Mouse (Mus musculus): Measurements from ENCODE around the gene Krtap14. TPM values are rescaled to one million over a fixed set of nuclear protein-coding genes. Genes with fewer than 3 reads are reported as not detected.

Krtap14 gene
- total RNA-seq (2021), result not detected
- long read RNA-seq, experiment 1, result 0 reads
- long read RNA-seq, experiment 2, result 0 reads

DNA sequence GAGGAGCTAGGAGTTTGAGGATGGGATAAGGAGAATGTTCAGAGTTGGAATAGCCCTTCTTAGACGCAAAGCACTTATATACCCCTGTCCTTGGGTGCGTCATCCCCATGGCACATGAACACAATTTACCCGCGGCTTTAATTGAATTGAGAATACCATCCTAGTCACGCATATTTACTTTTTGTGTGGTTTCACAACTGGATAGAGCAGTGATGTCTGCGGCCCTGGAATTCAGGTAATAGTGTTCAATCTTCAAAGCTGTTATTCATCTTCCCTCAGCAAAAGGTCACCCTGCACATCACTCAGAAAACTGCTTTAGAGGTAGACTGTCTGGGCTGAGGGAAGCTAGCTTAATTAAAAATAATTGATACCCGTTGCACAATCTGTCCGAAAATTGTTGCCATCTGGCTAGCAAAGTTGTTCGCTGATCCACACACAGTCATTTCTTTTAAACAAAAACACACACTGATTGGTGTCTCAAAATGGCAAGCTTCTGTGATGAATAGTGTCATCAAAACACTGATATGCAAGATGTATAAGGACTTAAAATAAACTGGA is at the start of gene Krtap14:
Krtap14 (minus strand) TSS at position 51 of the 558 bp plus-strand sequence.
- no peak for DNase-seq

DNA sequence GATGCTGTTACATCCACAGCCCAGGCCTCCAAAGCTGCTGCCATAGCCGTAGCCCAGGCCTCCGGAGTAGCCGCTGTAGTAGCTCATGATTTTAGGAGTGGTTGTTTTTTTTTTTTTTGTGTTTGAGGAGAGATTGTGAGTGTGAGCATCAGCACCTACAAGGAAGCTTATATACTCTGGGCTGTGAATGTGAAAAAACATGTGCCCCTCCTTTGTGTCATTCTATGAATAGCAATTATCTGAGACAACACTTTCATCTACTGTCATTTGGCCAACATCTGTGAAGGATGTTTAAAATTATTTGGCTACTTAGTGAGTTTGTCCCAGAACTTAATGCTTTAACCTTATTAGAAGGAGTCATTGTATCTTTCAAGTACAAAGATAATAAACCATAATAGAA is 48.2 kb upstream of the Krtap14 start, which contains the start of gene Krtap19-2:
Krtap19-2 (minus strand) TSS at position 101 of the 400 bp plus-strand sequence.
- no peak for DNase-seq

DNA sequence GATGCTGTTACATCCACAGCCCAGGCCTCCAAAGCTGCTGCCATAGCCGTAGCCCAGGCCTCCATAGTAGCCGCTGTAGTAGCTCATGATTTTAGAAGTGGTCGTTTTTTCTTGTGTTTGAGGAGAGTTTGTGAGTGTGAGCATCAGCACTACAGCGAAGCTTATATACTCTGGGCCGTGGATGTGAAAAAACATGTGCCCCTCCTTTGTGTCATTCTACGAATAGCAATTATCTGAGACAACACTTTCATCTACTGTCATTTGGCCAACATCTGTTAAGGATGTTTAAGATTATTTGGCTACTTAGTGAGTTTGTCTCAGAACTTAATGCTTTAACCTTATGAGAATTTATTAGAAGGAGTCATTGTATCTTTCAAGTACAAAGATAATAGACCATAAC is 43.4 kb upstream of the Krtap14 start, which contains the start of gene Krtap19-1:
Krtap19-1 (minus strand) TSS at position 101 of the 400 bp plus-strand sequence.
- no peak for DNase-seq

DNA sequence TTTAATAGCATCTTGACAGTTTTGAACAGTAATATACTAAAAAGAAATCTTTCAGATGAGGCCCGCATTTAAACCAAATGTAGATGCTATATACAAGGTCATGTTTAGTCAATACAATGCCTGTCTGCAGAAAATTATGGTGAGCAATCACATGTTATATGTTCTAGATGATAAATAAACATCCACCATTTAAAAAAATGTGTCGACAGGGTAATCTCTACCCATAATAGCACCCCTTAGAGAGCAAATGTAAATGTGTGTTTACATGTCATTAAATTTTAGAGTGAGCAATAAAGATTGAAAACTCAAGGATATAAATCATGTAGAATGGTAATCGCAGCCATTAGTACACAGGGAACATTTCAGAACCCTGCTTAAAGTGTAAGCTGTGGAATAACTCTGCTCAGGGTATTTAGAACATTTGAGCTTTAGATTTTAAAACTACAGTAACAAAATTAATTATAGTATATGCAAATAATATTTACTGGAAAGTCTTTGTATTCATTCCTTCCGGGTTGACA is 39.0 kb upstream of the Krtap14 start:
- DNase-seq, result no peak

DNA sequence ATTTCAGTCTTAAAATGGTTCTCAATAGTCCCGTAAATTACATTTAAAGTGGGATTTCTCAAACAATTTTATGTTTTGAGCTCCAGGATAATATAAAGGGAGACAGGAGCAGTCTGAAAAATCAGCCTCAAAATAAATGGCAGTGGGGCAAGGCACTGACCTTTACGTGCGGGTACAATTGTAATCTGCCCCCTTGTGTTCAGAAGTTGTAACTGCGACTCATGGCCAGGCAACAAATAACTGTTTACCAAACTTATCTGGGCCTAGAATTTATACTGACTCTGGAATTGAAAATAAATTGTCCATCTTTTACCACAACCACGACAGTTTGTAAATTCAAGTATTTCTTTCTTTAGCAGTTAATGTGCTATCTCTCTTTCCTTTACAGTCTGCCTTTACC is 25.5 kb upstream of the Krtap14 start:
- DNase-seq, result peak in 1 of 2 experiments; percentile 4

DNA sequence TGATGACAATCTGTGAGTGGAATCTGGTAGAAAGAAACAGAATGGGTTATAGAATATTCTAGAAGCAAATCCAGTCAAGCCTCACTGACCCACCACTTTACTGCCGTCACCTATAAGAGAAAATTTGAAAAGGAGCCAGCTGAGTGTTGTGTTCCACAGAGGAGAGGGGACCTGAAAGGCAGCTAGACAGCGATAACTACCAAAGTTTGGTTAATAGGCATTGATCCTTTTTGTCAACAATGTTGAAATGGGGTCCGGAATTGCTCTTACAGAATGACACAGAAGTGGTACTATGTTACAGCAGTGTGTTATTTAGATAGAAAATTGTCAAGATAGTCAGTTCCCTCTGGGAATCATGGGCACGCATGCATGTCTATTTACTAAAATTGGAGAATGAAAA is 22.6 kb upstream of the Krtap14 start:
- no peak for DNase-seq

DNA sequence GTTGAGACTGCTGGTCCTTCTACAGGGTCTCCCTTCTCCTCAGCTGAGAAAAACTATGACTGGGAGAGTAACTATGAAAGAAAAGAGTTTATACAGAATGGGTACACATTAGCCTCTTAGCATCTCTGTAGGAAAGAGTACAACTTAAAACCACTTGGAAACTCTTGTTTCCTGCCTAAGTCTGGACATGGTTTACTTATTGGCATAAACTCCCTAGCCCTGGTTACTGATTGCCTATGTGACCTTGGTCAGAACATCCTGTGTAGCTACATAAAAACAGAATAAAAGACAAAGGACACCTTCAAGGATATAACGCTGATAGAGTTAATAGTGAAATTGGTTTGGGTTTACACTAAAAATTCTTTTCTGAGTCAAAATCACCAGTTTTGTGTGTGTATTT is 21.4 kb upstream of the Krtap14 start:
- DNase-seq, result no peak

DNA sequence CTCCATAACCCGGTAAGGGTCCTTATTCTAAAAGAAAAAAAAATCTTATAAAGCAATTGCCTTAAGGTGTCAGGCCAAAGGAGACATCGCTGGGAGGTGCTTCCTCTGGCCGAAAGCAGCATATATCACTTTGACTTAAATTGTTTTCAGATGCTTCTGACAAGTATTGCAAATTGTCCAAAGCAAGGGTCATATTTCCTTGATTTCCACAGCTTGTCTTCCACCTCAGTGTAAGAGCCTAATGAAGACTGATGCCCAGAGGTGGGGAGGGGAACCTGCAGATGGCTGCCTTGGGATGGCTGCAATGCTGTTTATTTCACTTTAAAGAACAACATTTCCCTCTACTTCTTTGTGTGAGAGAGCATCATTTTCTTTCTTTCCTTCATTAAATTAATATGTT is 1.0 kb upstream of the Krtap14 start:
- DNase-seq, result no peak

DNA sequence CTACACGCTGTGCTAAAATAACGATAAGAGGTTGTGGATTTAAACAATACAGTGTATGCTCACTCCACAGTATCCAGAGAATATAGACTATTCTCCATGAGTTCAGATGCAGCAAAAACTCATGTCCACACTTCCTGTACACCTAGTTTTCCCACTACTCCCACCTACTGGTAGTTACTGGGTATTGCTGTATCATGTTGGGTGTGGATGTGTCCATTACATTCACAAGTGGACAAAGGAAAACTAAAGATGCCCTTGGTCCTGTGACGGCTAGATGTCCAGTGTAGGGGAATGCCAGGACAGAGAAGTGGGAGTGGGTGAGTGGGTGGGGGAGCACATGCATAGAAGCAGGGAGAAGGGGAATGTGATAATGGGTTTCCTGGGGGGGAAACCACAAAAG is 2.2 kb downstream of the Krtap14 start:
- peak in 1 of 2 experiments; percentile 1 for DNase-seq

DNA sequence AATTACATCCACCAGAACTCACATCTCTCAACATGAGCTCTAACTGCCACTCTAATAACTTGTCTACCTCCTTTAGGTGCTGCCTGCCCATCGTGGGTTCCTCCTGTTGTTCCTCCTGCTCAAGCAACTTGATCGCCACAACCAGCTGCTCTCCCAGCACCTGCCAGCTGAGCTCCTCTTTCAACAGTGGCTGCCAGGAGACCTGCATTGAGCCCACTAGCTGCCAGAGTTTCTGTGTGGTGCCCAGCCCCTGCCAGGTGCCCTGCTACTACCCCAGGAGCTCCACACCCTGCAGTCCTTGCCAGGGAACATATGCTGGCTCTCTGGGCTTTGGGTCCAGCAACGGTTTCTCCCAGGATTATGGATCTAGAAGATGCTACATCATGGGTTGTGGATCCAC is 5.9 kb downstream of the Krtap14 start, which contains the start of gene Krtap15:
Krtap15 (plus strand) TSS at position 150 of the 400 bp plus-strand sequence.
- DNase-seq, result no peak

DNA sequence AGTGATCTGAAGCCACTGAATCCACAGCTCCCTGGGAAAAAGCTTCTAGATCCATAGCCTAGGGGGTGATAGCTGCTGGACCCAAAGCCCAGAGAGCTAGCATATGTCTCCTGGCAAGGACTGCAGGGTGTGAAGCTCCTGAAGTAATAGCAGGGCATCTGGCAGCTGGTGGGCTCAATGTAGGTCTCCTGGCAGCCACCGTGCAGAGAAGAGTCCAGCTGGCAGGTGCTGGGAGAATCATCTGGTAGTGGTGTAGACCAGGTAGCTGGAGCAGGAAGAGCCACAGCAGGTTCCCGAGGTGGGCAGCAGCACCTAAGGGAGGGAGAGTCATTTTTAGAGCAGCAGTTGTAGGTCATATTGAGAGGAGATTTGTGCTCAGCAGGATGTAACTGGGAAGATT is 14.1 kb downstream of the Krtap14 start, which contains the start of gene Gm20741:
Gm20741 (minus strand) TSS at position 394 of the 400 bp plus-strand sequence.
- DNase-seq, result no peak

DNA sequence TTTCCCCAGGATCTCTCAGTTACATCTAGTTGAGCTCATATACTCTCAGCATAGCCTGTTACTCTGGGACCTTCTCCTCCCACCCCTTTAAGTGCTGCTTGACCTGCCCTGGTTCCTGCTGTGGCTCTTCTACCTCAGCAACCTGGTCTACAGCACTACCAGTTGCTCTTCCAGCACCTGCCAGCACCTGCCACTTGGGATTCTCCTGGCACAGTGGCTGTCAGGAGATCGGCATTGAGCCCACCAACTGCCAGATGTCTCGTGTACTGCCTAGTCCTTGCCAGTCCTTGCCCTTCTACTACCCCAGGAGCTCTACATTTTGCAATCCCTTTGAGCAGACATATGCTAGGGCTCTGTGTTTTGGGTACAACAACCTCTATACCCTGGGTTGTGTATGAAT is 39.2 kb downstream of the Krtap14 start:
- DNase-seq, result no peak

DNA sequence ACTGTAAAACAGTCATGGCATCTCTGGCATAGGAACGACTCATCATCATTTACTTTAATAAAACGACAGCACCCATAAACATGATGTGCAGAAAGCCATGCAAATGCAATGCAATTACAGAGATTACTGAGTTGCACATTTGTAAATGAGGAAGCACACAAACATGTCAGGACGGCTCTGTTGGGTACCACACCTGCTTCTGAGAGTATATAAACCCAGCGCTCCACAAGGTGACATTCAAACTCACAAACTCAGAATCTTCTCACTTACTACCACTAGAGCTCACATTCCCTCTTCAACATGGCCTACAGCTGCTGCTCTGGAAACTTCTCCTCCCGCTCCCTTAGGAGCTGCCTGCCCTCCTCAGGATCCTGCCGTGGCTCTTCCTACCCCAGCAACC is 48.3 kb downstream of the Krtap14 start, which contains the start of gene Gm5965:
Gm5965 (plus strand) TSS at position 301 of the 400 bp plus-strand sequence.
- DNase-seq, result no peak

DNA sequence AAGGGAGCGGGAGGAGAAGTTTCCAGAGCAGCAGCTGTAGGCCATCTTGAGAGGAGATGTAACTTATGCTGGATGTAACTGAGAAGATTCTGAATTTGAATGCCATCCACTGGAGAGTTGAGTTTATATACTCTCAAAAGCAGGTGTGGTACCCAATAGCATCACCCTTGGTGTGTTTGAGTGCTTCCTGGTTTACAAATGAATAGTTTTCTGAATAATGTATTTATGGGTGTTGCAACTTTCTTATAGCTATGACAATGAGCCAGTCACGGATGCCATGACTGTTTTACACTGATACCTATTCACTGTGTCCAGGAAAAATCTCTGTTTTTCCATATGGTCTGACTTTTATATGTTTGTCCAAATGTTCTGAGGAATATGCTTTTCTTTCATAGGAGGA is 51.8 kb downstream of the Krtap14 start, which contains the start of gene 2310057N15Rik:
2310057N15Rik (minus strand) TSS at position 101 of the 400 bp plus-strand sequence.
- no peak for DNase-seq

Other genes with a start within 250 kb of the Krtap14 start
- not detected for gene Krtap24-1, start 213.9 kb downstream of the Krtap14 start, total RNA-seq (2021)
- not detected for gene 2310079G19Rik, start 198.5 kb downstream of the Krtap14 start, total RNA-seq (2021)
- not detected for gene Krtap26-1, start 178.3 kb downstream of the Krtap14 start, total RNA-seq (2021)
- gene Krtap27-1, start 154.5 kb downstream of the Krtap14 start, total RNA-seq (2021), result not detected
- not detected for gene 2310061N02Rik, start 118.2 kb downstream of the Krtap14 start, total RNA-seq (2021)
- gene Krtap13-1, start 97.3 kb downstream of the Krtap14 start, total RNA-seq (2021), result not detected
- gene Krtap13, start 74.5 kb downstream of the Krtap14 start, total RNA-seq (2021), result not detected
- gene 2310034C09Rik, start 67.3 kb downstream of the Krtap14 start, total RNA-seq (2021), result not detected
- not detected for gene 2310057N15Rik, start 51.9 kb downstream of the Krtap14 start, total RNA-seq (2021)
- not detected for gene Gm5965, start 48.2 kb downstream of the Krtap14 start, total RNA-seq (2021)
- gene Gm20741, start 13.9 kb downstream of the Krtap14 start, total RNA-seq (2021), result not detected
- gene Krtap15, start 5.9 kb downstream of the Krtap14 start, total RNA-seq (2021), result not detected
- not detected for gene Krtap19-1, start 43.3 kb upstream of the Krtap14 start, total RNA-seq (2021)
- not detected for gene Krtap19-2, start 48.1 kb upstream of the Krtap14 start, total RNA-seq (2021)
- not detected for gene Krtap19-3, start 51.9 kb upstream of the Krtap14 start, total RNA-seq (2021)
- gene Krtap19-4, start 58.9 kb upstream of the Krtap14 start, total RNA-seq (2021), result not detected
- not detected for gene Krtap19-5, start 70.3 kb upstream of the Krtap14 start, total RNA-seq (2021)
- gene Krtap19-9b, start 106.1 kb upstream of the Krtap14 start, total RNA-seq (2021), result not detected
- gene Krtap16-3, start 136.7 kb upstream of the Krtap14 start, total RNA-seq (2021), result not detected
- not detected for gene Krtap22-2, start 184.6 kb upstream of the Krtap14 start, total RNA-seq (2021)
- not detected for gene Gm10229, start 189.1 kb upstream of the Krtap14 start, total RNA-seq (2021)
- gene Krtap6-1, start 205.6 kb upstream of the Krtap14 start, total RNA-seq (2021), result not detected
- not detected for gene Gm10228, start 215.3 kb upstream of the Krtap14 start, total RNA-seq (2021)
- not detected for gene Krtap6-5, start 221.7 kb upstream of the Krtap14 start, total RNA-seq (2021)
- not detected for gene 1110025L11Rik, start 237.9 kb upstream of the Krtap14 start, total RNA-seq (2021)

Data from heart, adult 18-20 months (tissue).